Mouse (Mus musculus): ENCODE measurements around the gene Pyroxd1. TPM values are rescaled to one million over a fixed set of nuclear protein-coding genes. Genes with fewer than 3 reads are reported as not detected.

The Pyroxd1 gene
- 16.6 and 22.2 TPM in 2 replicates for polyA plus RNA-seq (2014; fragmentation: Nextera tagmentation; extraction: Ambion mirVana)

- under 1% methylated on average over 48 of the region's 48 CpGs for WGBS
- ATAC-seq (ENCODE audit: insufficient read depth, low FRiP score, low TSS enrichment), result peak; percentile 92
- DNase-seq (ENCODE audit: low spot score), result peak; percentile 91
- peak within 1 kb of the TSS; percentile 37 for H3K4me2 ChIP-seq (ENCODE audit: low read depth)
- H3K27ac ChIP-seq (ENCODE audit: low read depth, low read length), result no peak within 1 kb of the TSS
- H3K4me3 ChIP-seq (ENCODE audit: low read depth, low read length), result peak within 1 kb of the TSS; percentile 73
- H3K36me3 ChIP-seq (ENCODE audit: control insufficient read depth, insufficient read depth, low read length), result peaks cover 3% of the 10 kb centered on the region; the same call in 1 of the 2 replicates
- no peaks in the 10 kb centered on the region for H3K9me3 ChIP-seq (ENCODE audit: control insufficient read depth, low read length)
- H3K4me1 ChIP-seq (ENCODE audit: control insufficient read depth, insufficient read depth, low read length), result peaks cover 4% of the 10 kb centered on the region; the same call in 1 of the 2 replicates
- H3K9ac ChIP-seq (ENCODE audit: low read length), result peak within 1 kb of the TSS; percentile 60
- H3K27me3 ChIP-seq (ENCODE audit: control insufficient read depth, insufficient read depth, low read length), result no peaks in the 10 kb centered on the region
These were observed at the start of gene Pyroxd1 for GRCm38 (mm10) chr6:142345440-142346038. Gene Pyroxd1, plus strand, starts transcription at chr6:142345654.

DNA sequence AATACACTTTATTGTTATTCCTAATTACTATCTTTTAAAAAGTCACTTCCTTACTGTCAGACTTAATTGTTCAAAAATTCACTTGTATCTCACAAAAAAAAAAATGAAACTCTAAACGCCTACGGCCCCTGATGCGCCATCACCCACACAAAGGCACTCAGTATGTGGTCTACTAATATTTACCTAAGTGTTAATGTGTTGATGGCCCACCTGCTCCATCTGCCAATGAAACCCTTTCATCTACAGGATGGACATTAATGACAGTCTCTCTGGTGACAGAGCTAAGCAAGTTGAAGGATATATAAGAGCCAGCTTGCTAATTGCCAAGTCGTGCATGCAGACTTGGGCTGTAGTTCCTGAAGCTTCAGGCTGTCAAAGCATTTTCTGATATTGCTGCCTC is 47.4 kb upstream of the Pyroxd1 start, which contains the start of gene Iapp:
TSS of gene Iapp (plus strand) at position 326 of the 400 bp plus-strand sequence.
- Histone ChIP-seq H3K4me3 (ENCODE audit: low read depth, low read length) (no peak within 1 kb of the TSS), H3K9me3 (ENCODE audit: control insufficient read depth, low read length) (no peaks in the 10 kb centered on the region), H3K9ac (ENCODE audit: low read length) (no peak within 1 kb of the TSS), H3K27ac (ENCODE audit: low read depth, low read length) (no peak within 1 kb of the TSS), H3K4me2 (ENCODE audit: low read depth) (no peak within 1 kb of the TSS), H3K36me3 (ENCODE audit: control insufficient read depth, insufficient read depth, low read length) (no peaks in the 10 kb centered on the region), H3K27me3 (ENCODE audit: control insufficient read depth, insufficient read depth, low read length) (no peaks in the 10 kb centered on the region), H3K4me1 (ENCODE audit: control insufficient read depth, insufficient read depth, low read length) (no peaks in the 10 kb centered on the region)
- ATAC-seq (ENCODE audit: insufficient read depth, low FRiP score, low TSS enrichment) (no peak), DNase-seq (ENCODE audit: low spot score) (no peak)
- 49% methylated on average over 4 of the region's 4 CpGs for WGBS

GRCm38 (mm10) chr6:142305076-142305475 is 40.4 kb upstream of the Pyroxd1 start:
- DNase-seq (ENCODE audit: low spot score) (no peak), ATAC-seq (ENCODE audit: insufficient read depth, low FRiP score, low TSS enrichment) (peak; percentile 55; the same call in 1 of the 2 replicates)
- Histone ChIP-seq H3K9ac (ENCODE audit: low read length) (no peak overlapping the region), H3K9me3 (ENCODE audit: control insufficient read depth, low read length) (peaks cover 3% of the 10 kb centered on the region; the same call in 1 of the 2 replicates), H3K4me2 (ENCODE audit: low read depth) (no peak overlapping the region), H3K4me3 (ENCODE audit: low read depth, low read length) (no peak overlapping the region), H3K27ac (ENCODE audit: low read depth, low read length) (no peak overlapping the region), H3K4me1 (ENCODE audit: control insufficient read depth, insufficient read depth, low read length) (no peaks in the 10 kb centered on the region), H3K27me3 (ENCODE audit: control insufficient read depth, insufficient read depth, low read length) (no peaks in the 10 kb centered on the region), H3K36me3 (ENCODE audit: control insufficient read depth, insufficient read depth, low read length) (no peaks in the 10 kb centered on the region)

DNA sequence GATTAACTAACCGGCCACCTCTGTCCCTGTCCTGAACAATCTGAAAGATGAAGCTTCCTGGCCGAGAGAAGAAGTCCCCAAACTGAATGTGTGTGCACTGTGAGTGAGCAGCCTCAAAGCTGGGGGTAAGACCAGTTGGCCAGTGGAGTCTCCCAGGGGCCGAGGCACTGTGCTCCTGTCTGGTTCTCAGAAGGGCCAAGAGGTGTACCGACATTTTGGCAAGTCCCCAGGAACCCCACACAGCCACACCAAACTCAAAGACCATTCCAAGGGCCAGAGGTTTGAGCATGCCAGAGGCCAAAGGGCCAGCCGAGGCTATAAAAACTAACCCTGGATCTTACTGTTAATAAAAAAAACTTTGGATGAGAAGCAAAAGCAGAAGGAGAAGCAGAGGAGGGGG is 31.2 kb upstream of the Pyroxd1 start:
- H3K9ac ChIP-seq (ENCODE audit: low read length), result no peak overlapping the region

DNA sequence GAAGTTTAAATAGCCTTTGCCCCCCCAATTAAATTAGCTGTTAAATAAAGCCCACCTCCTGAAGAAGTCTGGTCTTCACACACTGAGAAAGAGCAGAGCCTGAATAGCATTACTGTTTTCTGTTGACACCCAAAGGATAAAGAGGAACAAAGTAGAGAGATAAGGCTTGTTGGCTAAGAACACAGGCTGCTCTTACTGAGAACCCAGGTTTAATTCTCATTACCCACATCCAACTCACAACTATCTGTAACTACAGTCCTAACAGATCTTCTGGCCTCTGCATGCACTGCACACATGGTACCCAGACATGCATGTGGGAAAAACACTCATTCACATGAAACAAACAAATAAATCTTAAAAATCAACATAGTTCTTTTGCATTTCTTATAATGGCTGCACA is 28.3 kb upstream of the Pyroxd1 start:
- Histone ChIP-seq H3K27me3 (ENCODE audit: control insufficient read depth, insufficient read depth, low read length) (no peaks in the 10 kb centered on the region), H3K36me3 (ENCODE audit: control insufficient read depth, insufficient read depth, low read length) (no peaks in the 10 kb centered on the region), H3K4me1 (ENCODE audit: control insufficient read depth, insufficient read depth, low read length) (no peaks in the 10 kb centered on the region), H3K9me3 (ENCODE audit: control insufficient read depth, low read length) (no peaks in the 10 kb centered on the region), H3K4me3 (ENCODE audit: low read depth, low read length) (no peak overlapping the region), H3K9ac (ENCODE audit: low read length) (no peak overlapping the region), H3K4me2 (ENCODE audit: low read depth) (no peak overlapping the region), H3K27ac (ENCODE audit: low read depth, low read length) (no peak overlapping the region)
- DNase-seq (ENCODE audit: low spot score) (no peak), ATAC-seq (ENCODE audit: insufficient read depth, low FRiP score, low TSS enrichment) (no peak)

More for the DNA sequence above, 31.2 kb upstream of the Pyroxd1 start:
- no peak for DNase-seq (ENCODE audit: low spot score)
- Histone ChIP-seq H3K27me3 (ENCODE audit: control insufficient read depth, insufficient read depth, low read length) (no peaks in the 10 kb centered on the region), H3K4me3 (ENCODE audit: low read depth, low read length) (no peak overlapping the region), H3K27ac (ENCODE audit: low read depth, low read length) (no peak overlapping the region), H3K36me3 (ENCODE audit: control insufficient read depth, insufficient read depth, low read length) (no peaks in the 10 kb centered on the region), H3K4me2 (ENCODE audit: low read depth) (no peak overlapping the region), H3K4me1 (ENCODE audit: control insufficient read depth, insufficient read depth, low read length) (no peaks in the 10 kb centered on the region), H3K9me3 (ENCODE audit: control insufficient read depth, low read length) (peaks cover 3% of the 10 kb centered on the region; the same call in 1 of the 2 replicates)
- ATAC-seq (ENCODE audit: insufficient read depth, low FRiP score, low TSS enrichment), result no peak
- WGBS, result 89% methylated on average over 5 of the region's 5 CpGs

- H3K4me1 ChIP-seq (ENCODE audit: control insufficient read depth, insufficient read depth, low read length), result no peaks in the 10 kb centered on the region
- ATAC-seq (ENCODE audit: insufficient read depth, low FRiP score, low TSS enrichment) (no peak), DNase-seq (ENCODE audit: low spot score) (no peak)
- no peak within 1 kb of the TSS for H3K4me2 ChIP-seq (ENCODE audit: low read depth)
- WGBS, result 41% methylated on average over 4 of the region's 4 CpGs
- H3K27ac ChIP-seq (ENCODE audit: low read depth, low read length), result no peak within 1 kb of the TSS
- H3K9ac ChIP-seq (ENCODE audit: low read length), result no peak within 1 kb of the TSS
- no peaks in the 10 kb centered on the region for H3K9me3 ChIP-seq (ENCODE audit: control insufficient read depth, low read length)
- H3K4me3 ChIP-seq (ENCODE audit: low read depth, low read length), result no peak within 1 kb of the TSS
- no peaks in the 10 kb centered on the region for H3K27me3 ChIP-seq (ENCODE audit: control insufficient read depth, insufficient read depth, low read length)
- H3K36me3 ChIP-seq (ENCODE audit: control insufficient read depth, insufficient read depth, low read length), result no peaks in the 10 kb centered on the region
These were observed 22.6 kb upstream of the Pyroxd1 start, which contains the start of gene Slco1a5 for GRCm38 (mm10) chr6:142322881-142323280. Gene Slco1a5, minus strand, starts transcription at chr6:142322981.

DNA sequence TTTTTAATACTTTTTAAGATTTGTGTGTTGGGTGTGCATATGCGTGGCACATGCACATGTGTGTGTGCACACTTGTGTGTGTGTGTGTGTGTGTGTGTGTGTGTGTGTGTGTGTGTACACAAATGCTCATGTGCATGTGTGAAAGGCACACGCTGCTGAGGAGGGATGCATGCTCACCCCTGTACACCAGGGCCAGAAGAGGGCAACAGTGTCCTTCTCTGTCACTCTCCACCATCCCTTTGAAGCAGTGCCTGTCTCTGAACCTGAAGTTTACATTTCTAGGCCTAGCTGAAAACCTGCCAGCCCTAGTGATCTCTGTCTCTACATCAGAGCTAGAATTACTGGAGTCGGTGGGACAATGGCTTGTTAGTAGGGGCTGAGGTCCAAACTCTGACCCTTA is 18.9 kb upstream of the Pyroxd1 start:
- no peak for ATAC-seq (ENCODE audit: insufficient read depth, low FRiP score, low TSS enrichment)

GRCm38 (mm10) chr6:142329201-142329600 is 16.3 kb upstream of the Pyroxd1 start:
- no peak overlapping the region for H3K27ac ChIP-seq (ENCODE audit: low read depth, low read length)
- no peaks in the 10 kb centered on the region for H3K27me3 ChIP-seq (ENCODE audit: control insufficient read depth, insufficient read depth, low read length)
- H3K4me1 ChIP-seq (ENCODE audit: control insufficient read depth, insufficient read depth, low read length), result no peaks in the 10 kb centered on the region
- H3K4me3 ChIP-seq (ENCODE audit: low read depth, low read length), result no peak overlapping the region
- WGBS, result 72% methylated on average over 1 of the region's 1 CpGs
- no peaks in the 10 kb centered on the region for H3K9me3 ChIP-seq (ENCODE audit: control insufficient read depth, low read length)
- ATAC-seq (ENCODE audit: insufficient read depth, low FRiP score, low TSS enrichment) (no peak), DNase-seq (ENCODE audit: low spot score) (no peak)
- no peaks in the 10 kb centered on the region for H3K36me3 ChIP-seq (ENCODE audit: control insufficient read depth, insufficient read depth, low read length)
- no peak overlapping the region for H3K4me2 ChIP-seq (ENCODE audit: low read depth)
- no peak overlapping the region for H3K9ac ChIP-seq (ENCODE audit: low read length)

More for the DNA sequence above, 18.9 kb upstream of the Pyroxd1 start:
- H3K27ac ChIP-seq (ENCODE audit: low read depth, low read length), result no peak overlapping the region
- H3K4me3 ChIP-seq (ENCODE audit: low read depth, low read length), result no peak overlapping the region
- H3K27me3 ChIP-seq (ENCODE audit: control insufficient read depth, insufficient read depth, low read length), result no peaks in the 10 kb centered on the region
- no peaks in the 10 kb centered on the region for H3K36me3 ChIP-seq (ENCODE audit: control insufficient read depth, insufficient read depth, low read length)
- no peak for DNase-seq (ENCODE audit: low spot score)
- H3K4me2 ChIP-seq (ENCODE audit: low read depth), result no peak overlapping the region
- WGBS, result 78% methylated on average over 3 of the region's 3 CpGs
- no peaks in the 10 kb centered on the region for H3K9me3 ChIP-seq (ENCODE audit: control insufficient read depth, low read length)
- H3K9ac ChIP-seq (ENCODE audit: low read length), result no peak overlapping the region
- H3K4me1 ChIP-seq (ENCODE audit: control insufficient read depth, insufficient read depth, low read length), result no peaks in the 10 kb centered on the region

DNA sequence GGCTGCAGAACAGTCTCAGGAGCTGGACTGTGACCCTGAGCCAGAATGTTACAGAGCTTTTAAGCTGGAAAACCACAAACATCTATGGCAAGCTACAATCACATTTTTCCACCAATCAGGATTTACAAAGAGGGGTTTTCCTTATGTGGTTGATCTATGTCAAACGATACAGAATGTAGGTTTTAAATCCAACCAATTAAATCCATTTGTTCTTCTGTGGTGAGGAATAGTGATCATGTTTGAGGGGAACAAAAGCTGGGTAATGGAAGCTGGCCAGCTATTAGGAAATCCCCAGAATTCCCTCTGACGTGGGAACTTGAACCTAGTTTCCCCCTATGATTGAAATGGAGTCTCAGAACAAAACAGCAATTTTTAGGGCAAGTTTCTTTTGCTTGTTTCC is 6.5 kb upstream of the Pyroxd1 start:
- Histone ChIP-seq H3K4me2 (ENCODE audit: low read depth) (no peak overlapping the region), H3K27ac (ENCODE audit: low read depth, low read length) (no peak overlapping the region), H3K36me3 (ENCODE audit: control insufficient read depth, insufficient read depth, low read length) (no peaks in the 10 kb centered on the region), H3K4me3 (ENCODE audit: low read depth, low read length) (no peak overlapping the region), H3K9me3 (ENCODE audit: control insufficient read depth, low read length) (no peaks in the 10 kb centered on the region), H3K4me1 (ENCODE audit: control insufficient read depth, insufficient read depth, low read length) (no peaks in the 10 kb centered on the region), H3K9ac (ENCODE audit: low read length) (no peak overlapping the region), H3K27me3 (ENCODE audit: control insufficient read depth, insufficient read depth, low read length) (no peaks in the 10 kb centered on the region)
- ATAC-seq (ENCODE audit: insufficient read depth, low FRiP score, low TSS enrichment), result no peak
- no peak for DNase-seq (ENCODE audit: low spot score)
- WGBS, result 77% methylated on average over 2 of the region's 2 CpGs

Measured in neural tube, embryonic 11.5 days (tissue).